Mouse (Mus musculus) heart, embryonic 13.5 days (tissue): ENCODE measurements around the gene 4930402F06Rik. TPM values are rescaled to one million over a fixed set of nuclear protein-coding genes. Genes with fewer than 3 reads are reported as not detected.

Experiments
- ATAC-seq: fragments of 200-750 bp; cut with Nextera tagmentation; 2 replicates; pipeline ENCODE4 v1.8.0; 2017; ENCODE audit warnings: moderate TSS enrichment; ENCODE audit not compliant: insufficient number of reproducible peaks, low FRiP score, low TSS enrichment; ENCODE audit errors: extremely low read depth
- H3K27ac ChIP-seq: fragments of 300-500 bp; sonication (generic); replicated peaks from 2 replicates; pipeline ENCODE4 v1.5.1; 2015; ENCODE audit warnings: moderate library complexity, mild to moderate bottlenecking, inconsistent platforms
- H3K27me3 ChIP-seq: fragments of 300-500 bp; sonication (generic); replicated peaks from 2 replicates; pipeline ENCODE4 v1.6.1; 2015; ENCODE audit warnings: mild to moderate bottlenecking, inconsistent platforms
- H3K36me3 ChIP-seq: fragments of 300-500 bp; sonication (generic); 2 replicates; pipeline ENCODE4 v1.6.1; 2015; ENCODE audit warnings: mild to moderate bottlenecking, inconsistent platforms
- H3K4me1 ChIP-seq: fragments of 300-500 bp; sonication (generic); 2 replicates; pipeline ENCODE4 v1.6.1; 2015; ENCODE audit warnings: inconsistent platforms
- H3K4me2 ChIP-seq: fragments of 300-500 bp; sonication (generic); 2 replicates; pipeline ENCODE4 v1.6.1; 2015; ENCODE audit warnings: inconsistent platforms, mild to moderate bottlenecking, moderate library complexity
- H3K4me3 ChIP-seq: fragments of 300-500 bp; sonication (generic); 2 replicates; pipeline ENCODE4 v1.5.1; 2015; ENCODE audit warnings: moderate library complexity, mild to moderate bottlenecking, inconsistent platforms
- H3K9ac ChIP-seq: fragments of 300-500 bp; sonication (generic); 2 replicates; pipeline ENCODE4 v1.6.1; 2015; ENCODE audit warnings: inconsistent platforms, mild to moderate bottlenecking, moderate library complexity
- H3K9me3 ChIP-seq: fragments of 300-500 bp; sonication (generic); 2 replicates; pipeline ENCODE4 v1.6.1; 2016; ENCODE audit warnings: inconsistent platforms
- WGBS: fragments of 180-500 bp; shearing (Covaris S2); methylation state at CpG from one replicate; pipeline ENCODE4 v1.1.7; 2015; ENCODE audit warnings: mixed read lengths; 5-methylcytosine and 5-hydroxymethylcytosine counted together
- polyA plus RNA-seq: library from polyadenylated mRNA; unstranded; fragments of >200 nt; fragmentation: Nextera tagmentation; extraction: Ambion mirVana; gene quantifications from 2 replicates; pipeline ENCODE4 v1.2.1, GENCODE M21; 2015

The 4930402F06Rik gene
- polyA plus RNA-seq, 1 experiment from 2014 or later = not detected

- H3K27me3 ChIP-seq = no peaks in the 10 kb centered on the region
- H3K9ac ChIP-seq = no peak overlapping the region
- no peak overlapping the region for H3K4me3 ChIP-seq
- ATAC-seq = no peak; the same call in 1 of the 2 replicates
- peak overlapping the region; percentile 20 for H3K27ac ChIP-seq
- peaks cover 11% of the 10 kb centered on the region for H3K4me1 ChIP-seq
- 72% methylated on average over 6 of the region's 6 CpGs for WGBS
- H3K4me2 ChIP-seq = no peak overlapping the region
- H3K36me3 ChIP-seq = peaks cover 27% of the 10 kb centered on the region
- no peaks in the 10 kb centered on the region for H3K9me3 ChIP-seq
These were observed 1.3 kb upstream of the 4930402F06Rik start for GRCm38 (mm10) chr2:35398184-35398828.

GRCm38 (mm10) chr2:35397590-35398173, 707 bp upstream of the 4930402F06Rik start:
- H3K4me3 ChIP-seq = no peak overlapping the region
- peaks cover 23% of the 10 kb centered on the region for H3K36me3 ChIP-seq
- peaks cover 11% of the 10 kb centered on the region for H3K4me1 ChIP-seq
- no peak overlapping the region for H3K9ac ChIP-seq
- H3K27me3 ChIP-seq = no peaks in the 10 kb centered on the region
- WGBS = 40% methylated on average over 11 of the region's 11 CpGs
- H3K9me3 ChIP-seq = no peaks in the 10 kb centered on the region
- no peak for ATAC-seq
- H3K27ac ChIP-seq = peak overlapping the region; percentile 20
- H3K4me2 ChIP-seq = no peak overlapping the region

GRCm38 (mm10) chr2:35385441-35385871, 11.5 kb downstream of the 4930402F06Rik start:
- H3K9ac ChIP-seq = no peak overlapping the region
- WGBS = 51% methylated on average over 9 of the region's 9 CpGs
- H3K27me3 ChIP-seq = no peaks in the 10 kb centered on the region
- peak overlapping the region; percentile 30 for H3K27ac ChIP-seq
- H3K4me1 ChIP-seq = peaks cover 11% of the 10 kb centered on the region
- ATAC-seq = no peak
- peaks cover 5% of the 10 kb centered on the region for H3K9me3 ChIP-seq
- H3K4me3 ChIP-seq = no peak overlapping the region
- H3K4me2 ChIP-seq = 0 out of 2 replicates have a peak overlapping the region, but pooled peaks have one; percentile 6
- no peaks in the 10 kb centered on the region for H3K36me3 ChIP-seq

- Histone ChIP-seq H3K27me3 (no peaks in the 10 kb centered on the region), H3K36me3 (no peaks in the 10 kb centered on the region), H3K9ac (no peak overlapping the region), H3K4me2 (no peak overlapping the region), H3K4me3 (no peak overlapping the region), H3K4me1 (peaks cover 4% of the 10 kb centered on the region; the same call in 1 of the 2 replicates), H3K27ac (no peak overlapping the region), H3K9me3 (no peaks in the 10 kb centered on the region)
- WGBS = 63% methylated on average over 9 of the region's 9 CpGs
- ATAC-seq = no peak
These were observed 17.7 kb downstream of the 4930402F06Rik start for GRCm38 (mm10) chr2:35379306-35379705.

- no peaks in the 10 kb centered on the region for H3K27me3 ChIP-seq
- no peak overlapping the region for H3K27ac ChIP-seq
- no peak overlapping the region for H3K4me2 ChIP-seq
- H3K4me1 ChIP-seq = peaks cover 4% of the 10 kb centered on the region; the same call in 1 of the 2 replicates
- whole genome bisulfite sequencing = 10% methylated on average over 6 of the region's 6 CpGs
- H3K9ac ChIP-seq = no peak overlapping the region
- no peaks in the 10 kb centered on the region for H3K36me3 ChIP-seq
- no peak for ATAC-seq
- H3K4me3 ChIP-seq = no peak overlapping the region
- H3K9me3 ChIP-seq = peaks cover 3% of the 10 kb centered on the region; the same call in 1 of the 2 replicates
These were observed 19.4 kb downstream of the 4930402F06Rik start for GRCm38 (mm10) chr2:35377600-35377999.

- H3K9me3 ChIP-seq = peaks cover 3% of the 10 kb centered on the region; the same call in 1 of the 2 replicates
- peaks cover 8% of the 10 kb centered on the region; the same call in 1 of the 2 replicates for H3K4me1 ChIP-seq
- no peaks in the 10 kb centered on the region for H3K36me3 ChIP-seq
- H3K4me2 ChIP-seq = no peak overlapping the region
- 21% methylated on average over 3 of the region's 3 CpGs for WGBS
- no peak overlapping the region for H3K4me3 ChIP-seq
- H3K27me3 ChIP-seq = no peaks in the 10 kb centered on the region
- no peak overlapping the region for H3K9ac ChIP-seq
- ATAC-seq = no peak
- H3K27ac ChIP-seq = no peak overlapping the region
These were observed 24.0 kb downstream of the 4930402F06Rik start for GRCm38 (mm10) chr2:35373003-35373402.

GRCm38 (mm10) chr2:35370686-35371085, 26.3 kb downstream of the 4930402F06Rik start:
- 0 out of 2 replicates have a peak, but pooled peaks cover 5% of the 10 kb centered on the region for H3K4me1 ChIP-seq
- H3K27ac ChIP-seq = no peak overlapping the region
- H3K9me3 ChIP-seq = peaks cover 3% of the 10 kb centered on the region; the same call in 1 of the 2 replicates
- H3K27me3 ChIP-seq = no peaks in the 10 kb centered on the region
- no peak for ATAC-seq
- H3K36me3 ChIP-seq = no peaks in the 10 kb centered on the region
- H3K9ac ChIP-seq = no peak overlapping the region
- H3K4me3 ChIP-seq = no peak overlapping the region
- H3K4me2 ChIP-seq = no peak overlapping the region

GRCm38 (mm10) chr2:35367629-35368028, 29.3 kb downstream of the 4930402F06Rik start, which contains the start of gene 4930568D16Rik:
Gene 4930568D16Rik (minus strand): TSS chr2:35367729.
- Histone ChIP-seq H3K4me3 (no peak within 1 kb of the TSS), H3K27ac (no peak within 1 kb of the TSS), H3K9ac (no peak within 1 kb of the TSS), H3K9me3 (peaks cover 4% of the 10 kb centered on the region; the same call in 1 of the 2 replicates), H3K36me3 (no peaks in the 10 kb centered on the region), H3K4me1 (0 out of 2 replicates have a peak, but pooled peaks cover 5% of the 10 kb centered on the region), H3K4me2 (no peak within 1 kb of the TSS), H3K27me3 (no peaks in the 10 kb centered on the region)
- WGBS = 25% methylated on average over 2 of the region's 2 CpGs
- ATAC-seq = no peak

- H3K4me2 ChIP-seq = peak overlapping the region; percentile 16; the same call in 1 of the 2 replicates
These were observed 47.8 kb downstream of the 4930402F06Rik start for GRCm38 (mm10) chr2:35349184-35349583.

GRCm38 (mm10) chr2:35345984-35346383, 51.0 kb downstream of the 4930402F06Rik start:
- ATAC-seq = no peak
- 0 out of 2 replicates have a peak, but pooled peaks cover 3% of the 10 kb centered on the region for H3K27me3 ChIP-seq
- no peak overlapping the region for H3K9ac ChIP-seq
- H3K9me3 ChIP-seq = no peaks in the 10 kb centered on the region
- no peak overlapping the region for H3K4me2 ChIP-seq
- H3K4me1 ChIP-seq = no peaks in the 10 kb centered on the region
- no peaks in the 10 kb centered on the region for H3K36me3 ChIP-seq
- 54% methylated on average over 2 of the region's 2 CpGs for WGBS
- H3K4me3 ChIP-seq = no peak overlapping the region
- no peak overlapping the region for H3K27ac ChIP-seq

More at GRCm38 (mm10) chr2:35349184-35349583, 47.8 kb downstream of the 4930402F06Rik start:
- ATAC-seq = no peak
- no peak overlapping the region for H3K4me3 ChIP-seq
- H3K9ac ChIP-seq = no peak overlapping the region
- 0 out of 2 replicates have a peak, but pooled peaks cover 3% of the 10 kb centered on the region for H3K27me3 ChIP-seq
- no peaks in the 10 kb centered on the region for H3K9me3 ChIP-seq
- H3K36me3 ChIP-seq = no peaks in the 10 kb centered on the region
- no peaks in the 10 kb centered on the region for H3K4me1 ChIP-seq
- WGBS = 37% methylated on average over 5 of the region's 5 CpGs
- no peak overlapping the region for H3K27ac ChIP-seq

- Histone ChIP-seq H3K27ac (no peak overlapping the region), H3K27me3 (0 out of 2 replicates have a peak, but pooled peaks cover 3% of the 10 kb centered on the region), H3K4me2 (no peak overlapping the region), H3K36me3 (no peaks in the 10 kb centered on the region), H3K4me1 (peaks cover under 1% of the 10 kb centered on the region), H3K9ac (no peak overlapping the region), H3K9me3 (no peaks in the 10 kb centered on the region), H3K4me3 (no peak overlapping the region)
- ATAC-seq = no peak
- WGBS = 60% methylated on average over 3 of the region's 3 CpGs
These were observed 54.4 kb downstream of the 4930402F06Rik start for GRCm38 (mm10) chr2:35342605-35343004.
